Mouse (Mus musculus) megakaryocyte progenitor cell, adult 5-6 weeks (primary cell): ENCODE data around the gene Agpat4. TPM values are rescaled to one million over a fixed set of nuclear protein-coding genes. Genes with fewer than 3 reads are reported as not detected.
A peak's percentile ranks its signal among the peaks of the same experiment; 100 is the strongest.

Experiments used
- ATAC-seq: replicated peaks from 2 replicates; pipeline ENCODE4 v1.8.0; 2016; ENCODE audit warnings: mild to moderate bottlenecking, moderate TSS enrichment, inconsistent platforms; ENCODE audit not compliant: poor library complexity
- total RNA-seq, 2 experiments: library from RNA; stranded (forward) in 1 of 2; stranded (reverse) in 1 of 2; fragments of 157-497, 149-512 nt in 1 of 2; fragments of 200-1000 nt in 1 of 2; gene quantifications; 2 replicates each; pipeline versions ENCODE4 v1.2.3 to v1.2.4; 2015 to 2017

Agpat4 gene
- total RNA-seq, 2 experiments from 2014 or later: 0.54 to 0.81 TPM

DNA sequence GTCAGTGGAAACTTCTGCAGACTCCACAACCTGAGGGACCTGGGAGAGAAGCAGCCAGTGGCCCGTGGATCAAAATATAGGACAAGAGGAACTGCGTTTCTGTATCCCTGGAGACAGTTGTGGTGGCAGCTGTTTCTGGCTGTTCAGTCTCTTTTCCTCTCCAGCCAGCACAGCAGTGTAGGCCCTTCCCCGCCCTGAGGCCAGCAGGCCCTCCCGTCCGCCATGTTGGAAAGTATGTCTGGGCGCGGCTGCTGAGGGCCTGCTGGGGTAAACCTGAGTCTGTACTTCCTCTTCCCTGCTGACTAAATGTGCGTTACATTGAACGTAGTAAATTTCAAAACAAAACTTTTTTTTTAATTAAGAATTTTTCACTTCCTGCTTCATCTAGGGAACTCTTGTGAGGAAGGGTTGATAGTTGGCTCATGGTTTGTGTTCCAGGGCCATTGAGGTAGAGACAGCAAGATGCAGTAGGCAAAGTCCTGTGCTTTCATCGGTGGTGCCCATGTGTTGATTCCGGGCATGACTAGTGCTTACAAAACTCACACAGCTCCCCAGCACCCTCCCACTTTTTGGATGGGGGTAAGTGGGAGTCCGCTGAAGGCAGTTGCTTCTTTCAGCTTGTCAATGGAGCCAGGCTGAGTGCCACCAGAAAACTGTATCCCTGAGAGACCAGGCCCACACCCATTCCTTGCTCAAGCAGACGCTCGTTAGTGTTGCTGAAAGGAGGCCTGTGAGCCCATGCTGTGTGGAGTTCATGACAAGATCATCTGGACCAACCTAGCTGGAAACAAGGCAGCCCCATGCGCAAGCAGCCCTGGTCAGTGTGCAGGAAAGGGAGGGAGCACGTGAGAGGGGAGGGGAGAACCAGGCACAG, 40.9 kb downstream of the Agpat4 start:
- ATAC-seq: peak; percentile 72

DNA sequence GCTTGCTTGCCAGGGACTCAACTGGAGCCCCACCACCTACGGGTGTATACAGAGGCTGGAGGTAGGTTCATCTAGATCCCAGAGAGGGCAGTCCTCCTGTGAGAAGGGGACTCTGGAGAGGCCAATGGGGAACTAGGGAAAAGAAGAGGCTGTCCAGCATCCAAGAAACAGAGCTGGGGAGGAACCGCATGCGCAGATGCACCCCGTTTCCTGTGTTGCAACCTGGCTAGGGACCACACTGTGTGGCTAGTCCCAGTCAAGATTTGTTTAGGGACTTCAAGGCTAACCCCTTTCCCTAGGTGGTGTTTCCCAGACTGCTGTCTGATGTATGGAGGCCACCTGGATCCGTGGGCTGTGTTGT, 41.5 kb downstream of the Agpat4 start:
- ATAC-seq: peak; percentile 68

DNA sequence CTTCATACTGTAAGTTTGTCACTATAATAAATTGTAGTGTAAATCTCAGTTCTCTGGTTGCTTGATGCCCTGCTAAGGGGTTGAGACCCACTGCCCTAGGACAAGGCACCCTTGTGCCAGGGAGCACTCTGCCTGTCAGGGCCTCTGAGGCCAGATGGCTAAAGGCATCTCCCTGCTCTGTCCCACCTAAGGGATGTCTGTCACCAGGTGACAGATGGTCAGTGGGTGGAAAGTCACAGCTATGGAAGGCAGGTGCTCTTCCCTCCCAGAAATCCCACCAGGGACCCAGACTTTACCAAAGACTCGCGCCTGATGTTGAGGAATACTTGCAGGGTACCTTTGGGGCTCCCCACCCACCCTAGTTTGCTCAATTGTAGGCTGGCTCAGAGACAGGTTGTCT, 42.0 kb downstream of the Agpat4 start:
- ATAC-seq: no peak

DNA sequence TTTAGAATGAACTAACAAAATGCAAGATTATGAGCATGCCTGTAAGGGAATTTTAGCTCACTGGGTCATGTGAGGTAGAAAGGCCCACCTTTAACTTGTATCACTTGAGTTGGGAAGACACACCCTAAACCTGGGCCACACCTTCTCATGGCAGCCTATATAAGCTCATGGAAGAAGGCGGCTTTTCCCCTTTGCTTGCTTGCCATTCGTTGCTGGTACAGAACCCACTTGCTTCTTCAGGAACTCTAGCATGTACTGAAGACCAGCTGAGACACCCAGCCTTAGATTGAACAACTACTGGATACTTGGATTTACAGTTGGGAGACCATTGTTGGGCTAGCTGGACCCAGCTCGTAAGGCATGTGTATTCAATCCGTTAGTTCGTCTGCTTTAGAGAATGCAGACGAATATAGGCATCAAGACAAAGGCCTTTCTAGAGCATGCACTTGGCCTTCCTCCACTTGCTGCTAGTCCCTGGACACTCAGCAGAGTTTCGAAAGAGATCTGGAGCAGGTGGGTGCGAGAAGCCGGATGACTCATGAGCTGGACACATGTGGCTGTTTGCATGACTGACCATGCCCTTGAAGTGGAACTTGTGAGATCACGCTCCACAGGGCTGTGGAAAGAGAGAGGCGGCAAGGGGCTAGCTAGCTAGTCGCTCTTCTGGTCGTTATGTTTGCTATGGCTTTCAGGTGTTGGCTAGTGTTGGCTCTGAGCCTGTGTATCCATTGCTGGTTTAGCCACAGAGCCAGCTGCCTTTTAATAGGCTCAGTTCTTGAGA, 42.7 kb downstream of the Agpat4 start:
- ATAC-seq: no peak

DNA sequence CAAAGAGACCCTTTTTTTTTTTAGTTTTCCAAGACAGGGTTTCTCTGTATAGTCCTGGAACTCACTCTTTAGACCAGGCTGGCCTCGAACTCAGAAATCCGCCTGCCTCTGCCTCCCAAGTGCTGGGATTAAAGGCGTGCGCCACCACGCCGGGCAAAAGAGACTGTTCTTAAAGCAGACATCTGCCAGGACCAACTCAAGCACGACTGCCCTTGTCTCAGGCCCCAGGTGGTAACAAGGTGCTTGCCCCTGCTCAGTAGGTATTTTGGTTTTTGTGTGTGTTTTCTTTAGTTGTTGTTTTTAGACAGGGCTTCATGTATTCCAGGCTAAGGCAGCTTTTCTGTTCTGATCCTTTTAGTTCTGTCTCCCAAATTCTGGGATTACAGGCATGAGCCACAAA, 43.4 kb downstream of the Agpat4 start:
- ATAC-seq: no peak

- no peak for ATAC-seq
Observed at GRCm38 (mm10) chr17:12162824-12163223, 44.3 kb downstream of the Agpat4 start.

DNA sequence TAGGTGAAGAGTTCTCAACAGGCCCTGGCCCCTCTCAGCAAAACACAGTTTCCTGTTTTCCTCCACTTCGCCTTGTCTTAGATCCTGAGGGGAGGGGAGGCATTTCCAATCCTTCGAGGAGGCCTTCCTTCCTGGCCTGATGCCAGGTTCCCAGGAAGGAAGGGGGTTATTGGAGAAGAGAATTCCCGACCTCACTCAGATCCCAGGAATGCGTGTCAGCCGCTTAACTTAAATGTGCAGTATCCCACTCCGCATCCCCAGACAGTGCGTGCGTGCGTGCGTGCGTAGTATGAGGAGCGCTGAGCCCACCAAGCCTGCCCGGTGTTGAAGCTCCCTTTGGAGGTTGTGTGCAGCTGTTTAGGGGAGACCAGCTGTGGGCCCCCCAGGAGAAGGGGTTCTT, 44.9 kb downstream of the Agpat4 start:
- no peak for ATAC-seq

- ATAC-seq: no peak
Observed at GRCm38 (mm10) chr17:12163903-12164302, 45.4 kb downstream of the Agpat4 start.

DNA sequence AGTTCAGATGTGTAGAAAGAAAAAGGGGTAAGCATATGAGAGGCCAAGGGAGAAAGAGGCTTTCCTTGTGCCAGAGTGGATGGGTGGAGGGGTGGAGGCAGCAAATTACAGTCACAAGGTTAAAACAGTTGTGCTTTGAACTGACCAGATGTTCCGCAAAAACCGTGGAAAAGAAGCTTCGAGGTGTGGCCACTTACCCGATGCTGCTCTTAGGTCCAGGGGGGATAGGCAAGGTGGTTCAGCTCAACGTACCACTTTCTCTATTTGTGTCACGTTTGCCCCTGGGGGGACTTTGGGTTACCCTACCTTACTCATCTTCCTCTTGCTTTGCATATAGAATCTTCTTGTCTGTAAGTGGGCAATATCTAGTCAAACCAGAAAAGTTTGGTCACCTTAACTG, 46.0 kb downstream of the Agpat4 start:
- no peak for ATAC-seq

GRCm38 (mm10) chr17:12165009-12165695, 46.6 kb downstream of the Agpat4 start:
- peak; percentile 40; the same call in 1 of the 2 replicates for ATAC-seq

DNA sequence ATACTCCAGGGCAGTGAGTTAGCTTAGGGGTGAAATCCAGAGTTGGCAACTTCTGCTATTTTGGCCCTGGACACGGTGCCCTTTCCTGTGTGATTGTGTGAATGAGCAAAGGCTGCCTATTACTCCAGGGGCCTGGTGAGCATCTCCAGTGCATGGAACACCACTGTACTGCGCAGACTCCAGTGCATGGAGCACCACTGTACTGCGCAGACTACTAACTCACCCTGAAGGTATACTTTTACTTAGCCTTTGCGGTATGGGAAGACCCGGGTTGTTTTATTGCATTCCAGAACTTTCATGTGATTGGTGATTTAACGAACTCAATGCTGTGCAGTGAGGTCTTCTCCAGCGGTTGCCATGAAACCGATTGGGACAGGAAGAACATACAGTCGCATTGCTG, 47.2 kb downstream of the Agpat4 start:
- peak; percentile 47; the same call in 1 of the 2 replicates for ATAC-seq

- ATAC-seq: no peak
Observed at GRCm38 (mm10) chr17:12168536-12168935, 50.0 kb downstream of the Agpat4 start.

GRCm38 (mm10) chr17:12169326-12169836, 50.9 kb downstream of the Agpat4 start:
- ATAC-seq: no peak

DNA sequence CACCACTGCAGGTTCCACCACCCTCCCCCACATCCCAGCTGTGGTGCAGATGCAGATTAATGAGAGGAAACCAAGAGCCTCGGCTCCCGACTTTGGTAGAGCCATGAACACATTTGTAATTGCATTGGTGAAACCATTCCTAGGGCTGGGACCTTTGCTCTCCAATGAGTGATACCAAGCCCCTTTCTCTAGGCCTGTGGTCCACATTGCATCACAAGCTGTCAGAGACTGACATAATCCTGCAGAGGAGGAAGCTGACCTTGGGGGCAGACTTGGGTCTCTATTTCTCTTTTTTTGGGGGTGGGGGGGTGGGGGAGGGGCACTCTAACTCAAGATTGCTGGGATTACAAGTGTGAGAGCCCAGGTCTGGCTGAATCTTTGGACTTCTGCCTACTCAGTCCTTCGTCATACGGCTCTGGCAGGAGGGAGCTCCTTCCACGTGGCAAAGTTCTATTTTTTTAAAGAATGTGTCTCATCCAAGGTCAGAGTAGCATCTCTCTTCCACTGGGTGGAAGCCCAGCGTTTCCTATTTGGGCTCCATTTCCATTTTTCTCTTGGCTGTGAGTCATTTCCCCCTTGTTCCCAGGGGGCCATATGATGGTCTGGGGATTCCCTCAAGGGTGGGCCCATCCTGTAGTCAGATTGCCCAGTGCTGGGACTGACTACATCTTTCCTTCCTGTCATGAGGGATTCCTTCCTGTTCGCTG, 52.4 kb downstream of the Agpat4 start:
- ATAC-seq: peak; percentile 76

DNA sequence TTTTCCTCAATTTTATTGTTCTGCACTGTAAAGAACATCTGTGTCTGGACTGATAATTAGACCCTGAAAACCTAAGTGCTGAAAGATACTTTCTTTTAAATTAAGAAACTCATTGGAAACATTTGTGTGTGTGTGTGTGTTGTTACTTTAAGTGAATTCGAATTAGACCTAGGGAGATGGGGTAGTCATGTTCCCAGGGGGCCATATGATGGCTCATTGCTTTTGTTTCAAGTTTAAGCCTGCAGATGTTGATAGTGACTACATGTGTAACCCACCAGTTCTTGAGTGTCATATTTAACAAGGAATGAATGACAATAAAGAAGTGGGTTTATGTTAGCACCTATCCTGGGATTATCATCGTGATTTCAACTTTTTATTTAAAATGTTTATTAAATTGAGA, 53.2 kb downstream of the Agpat4 start:
- no peak for ATAC-seq

GRCm38 (mm10) chr17:12174221-12174620, 55.7 kb downstream of the Agpat4 start:
- ATAC-seq: peak; percentile 73

- 0 out of 2 replicates have a peak, but pooled peaks have one; percentile 24 for ATAC-seq
Observed at GRCm38 (mm10) chr17:12174896-12175295, 56.4 kb downstream of the Agpat4 start.

- no peak for ATAC-seq
Observed at GRCm38 (mm10) chr17:12175626-12176025, 57.1 kb downstream of the Agpat4 start.

GRCm38 (mm10) chr17:12179339-12179738, 60.8 kb downstream of the Agpat4 start:
- ATAC-seq: no peak

DNA sequence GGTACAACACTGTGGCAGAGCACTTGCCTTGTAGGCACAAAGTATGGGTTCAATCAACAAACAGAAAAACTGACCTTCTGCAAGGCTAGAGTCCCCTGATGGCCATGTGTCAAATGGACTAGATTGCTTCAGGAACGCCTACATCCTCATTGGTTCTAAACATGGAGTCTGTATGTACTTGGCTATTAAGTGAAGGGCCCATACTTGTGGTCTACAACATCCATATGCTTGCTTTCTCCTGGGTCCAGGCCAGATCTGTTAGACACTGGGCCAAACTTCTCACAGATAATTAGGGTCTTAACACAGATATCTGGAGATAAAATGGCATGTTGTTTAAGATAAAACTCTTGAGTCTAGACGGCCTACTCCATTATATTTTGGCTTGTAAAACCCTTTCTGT, 61.3 kb downstream of the Agpat4 start:
- ATAC-seq: no peak
